Mouse (Mus musculus) forebrain, embryonic 14.5 days (tissue): Measurements from ENCODE around the gene Myo9a. TPM values are rescaled to one million over a fixed set of nuclear protein-coding genes. Genes with fewer than 3 reads are reported as not detected.
"Not testable (repeated sequence)": the region's sequence is repeated elsewhere in the genome, so short reads cannot be mapped to it uniquely, and the experiment has no call there.

ENCODE experiments used
- ATAC-seq: fragments of 200-750 bp; cut with Nextera tagmentation; 2 replicates; pipeline ENCODE4 v1.8.0; 2017; ENCODE audit warnings: mild to moderate bottlenecking, moderate library complexity
- DNase-seq: peaks from one replicate; pipeline ENCODE4 v3.0.0-alpha.2; 2015; ENCODE audit warnings: low spot score
- H3K27ac ChIP-seq: fragments of 300-500 bp; sonication (generic); 2 replicates; pipeline ENCODE4 v1.5.1; 2014; ENCODE audit warnings: low read depth, mild to moderate bottlenecking, control low read depth, low read length, moderate library complexity
- H3K27me3 ChIP-seq: fragments of 300-500 bp; sonication (generic); replicated peaks from 2 replicates; pipeline ENCODE4 v1.6.1; 2014; ENCODE audit warnings: low read length, control low read depth, mixed read lengths; ENCODE audit not compliant: control insufficient read depth, insufficient read depth
- H3K36me3 ChIP-seq: fragments of 300-500 bp; sonication (generic); 2 replicates; pipeline ENCODE4 v1.6.1; 2014; ENCODE audit warnings: low read length, control low read depth; ENCODE audit not compliant: control insufficient read depth, insufficient read depth
- H3K4me1 ChIP-seq: fragments of 300-500 bp; sonication (generic); 2 replicates; pipeline ENCODE4 v1.6.1; 2014; ENCODE audit warnings: antibody characterized with exemption, low read length, control low read depth; ENCODE audit not compliant: control insufficient read depth, insufficient read depth
- H3K4me2 ChIP-seq: fragments of 300-500 bp; sonication (generic); 2 replicates; pipeline ENCODE4 v1.6.1; 2014; ENCODE audit warnings: mild to moderate bottlenecking, control low read depth, low read length
- H3K4me3 ChIP-seq: fragments of 300-500 bp; sonication (generic); 2 replicates; pipeline ENCODE4 v1.5.1; 2014; ENCODE audit warnings: low read depth, low read length, control low read depth
- H3K9ac ChIP-seq: fragments of 300-500 bp; sonication (generic); 2 replicates; pipeline ENCODE4 v1.6.1; 2014; ENCODE audit warnings: mild to moderate bottlenecking, low read length, control low read depth, moderate library complexity
- H3K9me3 ChIP-seq: fragments of 300-500 bp; sonication (generic); replicated peaks from 2 replicates; pipeline ENCODE4 v1.6.1; 2016; ENCODE audit warnings: low read length, control low read depth, mixed read lengths; ENCODE audit not compliant: control insufficient read depth
- WGBS: fragments of 180-500 bp; shearing (Covaris S2); extraction: QIAGEN DNeasy Blood & Tissue Kit; methylation state at CpG from one replicate; pipeline ENCODE4 v1.1.7; 2014; 5-methylcytosine and 5-hydroxymethylcytosine counted together
- polyA plus RNA-seq: library from polyadenylated mRNA; unstranded; fragments of >200 nt; fragmentation: Nextera tagmentation; extraction: Ambion mirVana; gene quantifications from 2 replicates; pipeline ENCODE4 v1.2.1, GENCODE M21; 2014

Gene Myo9a
- polyA plus RNA-seq, 1 experiment from 2014 or later = 18.8 TPM

- no peaks in the 10 kb centered on the region for H3K9me3 ChIP-seq
These were observed 200.5 kb downstream of the Myo9a start for GRCm38 (mm10) chr9:59951001-59951750.

GRCm38 (mm10) chr9:59951943-59952342 lies 201.2 kb downstream of the Myo9a start:
- WGBS = 81% methylated on average over 4 of the region's 4 CpGs
- no peak overlapping the region for H3K4me2 ChIP-seq
- no peaks in the 10 kb centered on the region for H3K4me1 ChIP-seq

More at GRCm38 (mm10) chr9:59951001-59951750, 200.5 kb downstream of the Myo9a start:
- DNase-seq = no peak
- no peaks in the 10 kb centered on the region for H3K36me3 ChIP-seq
- no peak overlapping the region for H3K9ac ChIP-seq
- no peaks in the 10 kb centered on the region for H3K4me1 ChIP-seq
- no peaks in the 10 kb centered on the region for H3K27me3 ChIP-seq
- H3K4me3 ChIP-seq = no peak overlapping the region
- WGBS = 93% methylated on average over 9 of the region's 9 CpGs
- no peak overlapping the region for H3K27ac ChIP-seq
- no peak overlapping the region for H3K4me2 ChIP-seq
- no peak for ATAC-seq

GRCm38 (mm10) chr9:59952515-59953070 lies 201.9 kb downstream of the Myo9a start:
- Histone ChIP-seq H3K4me2 (no peak overlapping the region), H3K27me3 (no peaks in the 10 kb centered on the region), H3K27ac (no peak overlapping the region), H3K4me1 (no peaks in the 10 kb centered on the region), H3K9me3 (no peaks in the 10 kb centered on the region), H3K9ac (no peak overlapping the region), H3K36me3 (no peaks in the 10 kb centered on the region), H3K4me3 (no peak overlapping the region)
- ATAC-seq (no peak), DNase-seq (no peak)
- WGBS = 55% methylated on average over 8 of the region's 8 CpGs

More at GRCm38 (mm10) chr9:59951943-59952342, 201.2 kb downstream of the Myo9a start:
- DNase-seq (no peak), ATAC-seq (no peak)
- no peak overlapping the region for H3K27ac ChIP-seq
- H3K27me3 ChIP-seq = no peaks in the 10 kb centered on the region
- no peak overlapping the region for H3K9ac ChIP-seq
- H3K36me3 ChIP-seq = no peaks in the 10 kb centered on the region
- no peaks in the 10 kb centered on the region for H3K9me3 ChIP-seq
- no peak overlapping the region for H3K4me3 ChIP-seq

- no peaks in the 10 kb centered on the region for H3K9me3 ChIP-seq
- WGBS = 84% methylated on average over 7 of the region's 7 CpGs
- ATAC-seq (no peak), DNase-seq (no peak)
- H3K4me2 ChIP-seq = no peak overlapping the region
- no peaks in the 10 kb centered on the region for H3K4me1 ChIP-seq
- no peak overlapping the region for H3K27ac ChIP-seq
- no peaks in the 10 kb centered on the region for H3K36me3 ChIP-seq
- no peak overlapping the region for H3K4me3 ChIP-seq
- H3K9ac ChIP-seq = no peak overlapping the region
- no peaks in the 10 kb centered on the region for H3K27me3 ChIP-seq
These were observed 202.9 kb downstream of the Myo9a start for GRCm38 (mm10) chr9:59953556-59953955.

GRCm38 (mm10) chr9:59955199-59955598 lies 204.5 kb downstream of the Myo9a start:
- Histone ChIP-seq H3K27me3 (no peaks in the 10 kb centered on the region), H3K9ac (no peak overlapping the region), H3K4me2 (no peak overlapping the region), H3K27ac (no peak overlapping the region), H3K4me3 (no peak overlapping the region), H3K36me3 (no peaks in the 10 kb centered on the region), H3K9me3 (no peaks in the 10 kb centered on the region), H3K4me1 (no peaks in the 10 kb centered on the region)
- DNase-seq (no peak), ATAC-seq (no peak)
- 54% methylated on average over 3 of the region's 3 CpGs for WGBS

- Histone ChIP-seq H3K27ac (no peak overlapping the region), H3K4me3 (no peak overlapping the region), H3K9me3 (no peaks in the 10 kb centered on the region), H3K9ac (no peak overlapping the region), H3K36me3 (no peaks in the 10 kb centered on the region), H3K4me1 (no peaks in the 10 kb centered on the region), H3K27me3 (no peaks in the 10 kb centered on the region), H3K4me2 (no peak overlapping the region)
- no peak for ATAC-seq
- DNase-seq = no peak
- WGBS = 77% methylated on average over 6 of the region's 6 CpGs
These were observed 205.0 kb downstream of the Myo9a start for GRCm38 (mm10) chr9:59955692-59956091.

- 48% methylated on average over 6 of the region's 6 CpGs for whole genome bisulfite sequencing
- no peak for DNase-seq
- Histone ChIP-seq H3K9me3 (no peaks in the 10 kb centered on the region), H3K36me3 (no peaks in the 10 kb centered on the region), H3K4me3 (no peak overlapping the region), H3K27ac (no peak overlapping the region), H3K4me1 (no peaks in the 10 kb centered on the region), H3K9ac (no peak overlapping the region), H3K4me2 (no peak overlapping the region), H3K27me3 (no peaks in the 10 kb centered on the region)
- ATAC-seq = no peak
These were observed 205.8 kb downstream of the Myo9a start for GRCm38 (mm10) chr9:59956496-59956895.

GRCm38 (mm10) chr9:59958115-59958514 lies 207.4 kb downstream of the Myo9a start:
- H3K4me3 ChIP-seq, H3K4me2 ChIP-seq, H3K9me3 ChIP-seq, DNase-seq, H3K27ac ChIP-seq, H3K36me3 ChIP-seq, H3K9ac ChIP-seq, H3K27me3 ChIP-seq, ATAC-seq, H3K4me1 ChIP-seq: not testable (repeated sequence)
- 68% methylated on average over 1 of the region's 1 CpGs for WGBS

- Histone ChIP-seq H3K4me2 (no peak overlapping the region), H3K9me3 (no peaks in the 10 kb centered on the region), H3K27ac (no peak overlapping the region), H3K4me3 (no peak overlapping the region), H3K36me3 (no peaks in the 10 kb centered on the region), H3K4me1 (no peaks in the 10 kb centered on the region), H3K9ac (no peak overlapping the region), H3K27me3 (no peaks in the 10 kb centered on the region)
- ATAC-seq (no peak), DNase-seq (peak; percentile 85)
- WGBS = 5% methylated on average over 8 of the region's 8 CpGs
These were observed 208.6 kb downstream of the Myo9a start for GRCm38 (mm10) chr9:59959276-59959675.
